Mouse (Mus musculus) MEL (cell line): ENCODE results near the gene AC109138.7. TPM values are rescaled to one million over a fixed set of nuclear protein-coding genes. Genes with fewer than 3 reads are reported as not detected.

Experiments
- DNase-seq: peaks from one replicate; pipeline ENCODE4 v3.0.0; 2011; ENCODE audit warnings: low read depth, low spot score
- H3K27ac ChIP-seq: 2 replicates; pipeline ENCODE4 v1.5.1; 2012; ENCODE audit warnings: low read depth, mild to moderate bottlenecking, control low read depth, low read length, moderate library complexity; ENCODE audit not compliant: control insufficient read depth
- H3K27me3 ChIP-seq, 2 experiments: fragments of 150-350 bp in 1 of 2; sonication (generic) in 1 of 2; 2 replicates each; pipeline ENCODE4 v1.6.1; 2012; ENCODE audit warnings: low read length in 2 of 2, mild to moderate bottlenecking in 2 of 2, improper control_type of control experiment in 1 of 2, moderate library complexity in 1 of 2; ENCODE audit not compliant: insufficient read depth in 2 of 2, control insufficient read depth in 1 of 2
- H3K36me3 ChIP-seq, 2 experiments: 2 replicates each; pipeline ENCODE4 v1.6.1; 2012 to 2014; ENCODE audit warnings: low read length in 2 of 2, improper control_type of control experiment in 1 of 2, inconsistent platforms in 1 of 2, mild to moderate bottlenecking in 1 of 2; ENCODE audit not compliant: insufficient read depth in 2 of 2, control insufficient read depth in 1 of 2
- H3K4me1 ChIP-seq, 2 experiments: fragments of 150-350 bp in 1 of 2; sonication (generic) in 1 of 2; 2 replicates each; pipeline ENCODE4 v1.6.1; 2012; ENCODE audit warnings: low read length in 2 of 2, improper control_type of control experiment in 1 of 2, mild to moderate bottlenecking in 1 of 2; ENCODE audit not compliant: insufficient read depth in 2 of 2, control insufficient read depth in 1 of 2
- H3K4me3 ChIP-seq, 2 experiments: fragments of 150-350 bp in 1 of 2; sonication (generic) in 1 of 2; 2 replicates each; pipeline ENCODE4 v1.5.1; 2012; ENCODE audit warnings: low read depth in 2 of 2, low read length in 2 of 2, mild to moderate bottlenecking in 2 of 2, moderate library complexity in 2 of 2, control low read depth in 1 of 2, improper control_type of control experiment in 1 of 2; ENCODE audit not compliant: control insufficient read depth in 1 of 2, insufficient read depth in 1 of 2
- H3K79me2 ChIP-seq: 2 replicates; pipeline ENCODE4 v1.6.1; 2012; ENCODE audit warnings: mild to moderate bottlenecking, low read length, moderate library complexity; ENCODE audit not compliant: control insufficient read depth, poor library complexity, insufficient read depth
- H3K9ac ChIP-seq: 2 replicates; pipeline ENCODE4 v1.6.1; 2012; ENCODE audit warnings: low read depth, mild to moderate bottlenecking, control low read depth, low read length, moderate library complexity; ENCODE audit not compliant: control insufficient read depth, poor library complexity, severe bottlenecking
- H3K9me3 ChIP-seq: fragments of 150-350 bp; sonication (generic); replicated peaks from 2 replicates; pipeline ENCODE4 v1.6.1; 2012; ENCODE audit warnings: mild to moderate bottlenecking, low read length, improper control_type of control experiment, moderate library complexity; ENCODE audit not compliant: insufficient read depth
- CHD2 ChIP-seq: IDR thresholded peaks from 2 replicates; pipeline ENCODE4 v1.6.1; 2011; ENCODE audit warnings: low read length, improper control_type of control experiment
- ELF1 ChIP-seq: IDR thresholded peaks from 2 replicates; pipeline ENCODE4 v1.6.1; 2014; ENCODE audit warnings: low read depth, mild to moderate bottlenecking, inconsistent platforms, low read length, improper control_type of control experiment, moderate library complexity
- EP300 ChIP-seq, 2 experiments: IDR thresholded peaks; 2 replicates each; pipeline ENCODE4 v1.6.1; 2011; ENCODE audit warnings: improper control_type of control experiment in 2 of 2, low read length in 2 of 2, low read depth in 1 of 2, mild to moderate bottlenecking in 1 of 2
- GABPA ChIP-seq: IDR thresholded peaks from 2 replicates; pipeline ENCODE4 v1.6.1; 2012; ENCODE audit warnings: low read depth, mild to moderate bottlenecking, inconsistent platforms, low read length, improper control_type of control experiment, moderate library complexity
- GATA1 ChIP-seq: IDR thresholded peaks from 2 replicates; pipeline ENCODE4 v1.6.1; 2011; ENCODE audit warnings: low read depth, low read length, improper control_type of control experiment
- JUND ChIP-seq: IDR thresholded peaks from 2 replicates; pipeline ENCODE4 v1.6.1; 2011; ENCODE audit warnings: low read depth, mild to moderate bottlenecking, improper control_type of control experiment, low read length
- MAZ ChIP-seq: IDR thresholded peaks from 2 replicates; pipeline ENCODE4 v1.6.1; 2012; ENCODE audit warnings: low read depth, mild to moderate bottlenecking, inconsistent platforms, low read length, improper control_type of control experiment
- MXI1 ChIP-seq: IDR thresholded peaks from 2 replicates; pipeline ENCODE4 v1.6.1; 2011; ENCODE audit warnings: mild to moderate bottlenecking, low read depth, low read length, improper control_type of control experiment
- MYB ChIP-seq: IDR thresholded peaks from 2 replicates; pipeline ENCODE4 v1.6.1; 2011; ENCODE audit warnings: mild to moderate bottlenecking, low read depth, low read length, improper control_type of control experiment
- NELFE ChIP-seq: IDR thresholded peaks from 2 replicates; pipeline ENCODE4 v1.6.1; 2011; ENCODE audit warnings: low read depth, low read length, improper control_type of control experiment
- NRF1 ChIP-seq: IDR thresholded peaks from 2 replicates; pipeline ENCODE4 v1.6.1; 2014; ENCODE audit warnings: low read depth, mild to moderate bottlenecking, inconsistent platforms, low read length, improper control_type of control experiment, moderate library complexity; ENCODE audit not compliant: poor library complexity, insufficient read depth, severe bottlenecking
- POLR2AphosphoS5 ChIP-seq: IDR thresholded peaks from 2 replicates; pipeline ENCODE4 v1.6.1; 2012; ENCODE audit warnings: low read depth, borderline replicate concordance, mild to moderate bottlenecking, inconsistent platforms, low read length, moderate library complexity, mixed read lengths
- RCOR1 ChIP-seq: IDR thresholded peaks from 2 replicates; pipeline ENCODE4 v1.6.1; 2012; ENCODE audit warnings: low read depth, mild to moderate bottlenecking, inconsistent platforms, low read length, improper control_type of control experiment
- TAL1 ChIP-seq: IDR thresholded peaks from 2 replicates; pipeline ENCODE4 v1.6.1; 2012; ENCODE audit warnings: mild to moderate bottlenecking, inconsistent platforms, low read length, moderate library complexity, mixed read lengths
- TCF12 ChIP-seq: IDR thresholded peaks from 2 replicates; pipeline ENCODE4 v1.6.1; 2014; ENCODE audit warnings: low read depth, mild to moderate bottlenecking, inconsistent platforms, low read length, improper control_type of control experiment, moderate library complexity
- USF1 ChIP-seq: IDR thresholded peaks from 2 replicates; pipeline ENCODE4 v1.6.1; 2014; ENCODE audit warnings: low read depth, mild to moderate bottlenecking, inconsistent platforms, low read length, improper control_type of control experiment, moderate library complexity
- USF2 ChIP-seq, 2 experiments: IDR thresholded peaks; 2 replicates each; pipeline ENCODE4 v1.6.1; 2011 to 2012; ENCODE audit warnings: improper control_type of control experiment in 2 of 2, low read length in 2 of 2, borderline replicate concordance in 1 of 2, inconsistent platforms in 1 of 2, low read depth in 1 of 2, mild to moderate bottlenecking in 1 of 2; ENCODE audit not compliant: insufficient read depth in 1 of 2
- ZMIZ1 ChIP-seq: IDR thresholded peaks from 2 replicates; pipeline ENCODE4 v1.6.1; 2012; ENCODE audit warnings: low read depth, mild to moderate bottlenecking, inconsistent platforms, low read length, improper control_type of control experiment, moderate library complexity
- polyA plus RNA-seq, 2 experiments: library from polyadenylated mRNA; stranded (reverse) in 1 of 2; unstranded in 1 of 2; fragments of >175 nt in 1 of 2; fragments of >200 nt in 1 of 2; gene quantifications; 2 replicates each; pipeline versions ENCODE4 v1.2.1 to v1.2.4; 2012; ENCODE audit warnings: low replicate concordance in 2 of 2, low read depth in 1 of 2; ENCODE audit not compliant: insufficient read length in 2 of 2, insufficient read depth in 1 of 2, missing spikeins in 1 of 2
- total RNA-seq: library from RNA; depleted of rRNA; stranded (reverse); fragments of 300-350 nt; gene quantifications from 2 replicates; pipeline ENCODE4 v1.2.3, GENCODE M21; 2012

Gene AC109138.7
- total and polyA plus RNA-seq, 3 experiments: not detected

DNA sequence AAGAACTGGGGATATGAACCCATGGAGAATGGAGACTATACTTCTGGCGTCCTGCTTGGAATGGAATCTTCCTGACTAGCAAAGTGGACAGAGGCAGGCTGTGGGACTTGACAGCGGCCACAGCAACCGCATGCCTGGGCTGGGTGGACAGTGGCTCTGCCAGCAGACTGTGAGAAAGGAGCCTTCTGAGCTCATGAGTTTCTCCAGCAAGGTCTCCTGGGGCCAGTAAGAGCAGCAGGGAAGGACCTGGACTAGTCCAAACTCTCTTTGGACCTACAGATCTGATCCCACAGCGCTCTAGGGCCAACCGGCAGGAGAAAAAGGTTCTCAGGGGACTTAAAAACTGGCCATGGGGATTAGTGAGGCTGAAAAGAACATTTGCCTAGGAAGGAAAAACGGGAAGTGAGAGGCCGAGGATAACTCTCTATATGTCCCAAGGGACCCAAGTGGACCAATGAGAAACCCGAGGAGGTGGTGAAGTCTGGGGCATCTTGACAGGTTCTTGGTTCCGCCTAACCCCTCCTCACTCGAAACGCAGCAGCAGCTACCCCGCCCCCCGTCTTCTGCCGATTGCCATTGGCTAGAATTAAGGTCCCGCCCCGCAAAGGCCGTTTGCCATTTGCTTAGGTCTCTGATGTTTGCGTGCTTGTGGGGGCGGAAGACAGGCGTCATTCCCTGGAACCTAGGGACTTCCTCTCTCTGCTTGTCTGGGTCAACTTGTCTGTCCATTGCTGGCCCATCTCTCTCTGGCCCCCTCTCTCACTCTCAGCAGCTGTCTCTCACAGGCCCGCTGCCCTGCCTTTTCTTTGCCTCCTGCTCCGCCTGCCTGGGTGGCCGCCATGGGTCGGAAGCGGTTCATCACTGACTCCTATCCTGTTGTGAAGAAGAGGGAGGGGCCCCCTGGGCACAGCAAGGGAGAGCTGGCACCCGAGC lies 17.4 kb downstream of the AC109138.7 start, which contains the start of gene Pold4 (continued):
- TF ChIP-seq EP300 (IDR thresholded peaks at IDR 0.05; ENCODE audit: low read depth in 1 of 2, low read length in 2 of 2): peak in 1 of 2 experiments; percentile 58; a peak in 1 of 4 replicates
- peak; percentile 86 for TF ChIP-seq ELF1
- TF ChIP-seq TCF12: peak; percentile 22; the same call in 1 of the 2 replicates
- TF ChIP-seq NRF1: peak; percentile 19; the same call in 1 of the 2 replicates

DNA sequence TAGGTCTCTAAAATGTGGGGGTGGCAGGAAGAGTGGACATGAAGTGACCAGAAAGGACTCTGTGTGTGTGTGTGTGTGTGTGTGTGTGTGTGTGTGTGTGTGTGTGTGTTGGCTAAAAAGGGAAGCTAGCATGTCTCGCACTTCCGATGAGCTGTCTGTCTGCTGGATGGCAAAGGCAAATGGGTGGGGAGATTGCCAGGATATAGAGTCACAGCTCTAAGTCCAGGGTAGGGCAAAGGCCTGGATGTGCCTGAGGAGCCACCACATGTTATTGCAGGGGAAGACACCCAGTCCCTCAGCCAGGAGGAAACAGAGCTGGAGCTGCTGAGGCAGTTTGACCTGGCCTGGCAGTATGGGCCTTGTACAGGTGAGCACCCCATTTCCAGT lies 18.0 kb downstream of the AC109138.7 start:
- H3K79me2 ChIP-seq: peaks cover 2% of the 10 kb centered on the region; the same call in 1 of the 2 replicates
- no peaks in the 10 kb centered on the region for H3K27me3 ChIP-seq
- H3K9me3 ChIP-seq: no peaks in the 10 kb centered on the region
- no peak for TF ChIP-seq RCOR1
- no peak for TF ChIP-seq JUND
- TF ChIP-seq MXI1: no peak
- no peak for TF ChIP-seq CHD2
- TF ChIP-seq TAL1: no peak
- TF ChIP-seq MAZ: no peak
- TF ChIP-seq POLR2AphosphoS5: no peak
- no peak for TF ChIP-seq GATA1
- no peak for TF ChIP-seq USF1
- TF ChIP-seq USF2 (IDR thresholded peaks at IDR 0.05; ENCODE audit: borderline replicate concordance in 1 of 2, insufficient read depth in 1 of 2, low read depth in 1 of 2, low read length in 2 of 2): no peak
- no peak for TF ChIP-seq MYB
- no peak for TF ChIP-seq NELFE
- no peak for TF ChIP-seq GABPA
- TF ChIP-seq ELF1: no peak
- no peak for TF ChIP-seq ZMIZ1
- peaks cover 2 to 29% of the 10 kb centered on the region in 2 experiments; a peak in 3 of 4 replicates for H3K4me1 ChIP-seq
- H3K27ac ChIP-seq: peak overlapping the region; percentile 52
- peak; percentile 80 for DNase-seq
- peak overlapping the region; percentile 71 for H3K9ac ChIP-seq
- H3K36me3 ChIP-seq: peaks cover 0 to 11% of the 10 kb centered on the region in 2 experiments; a peak in 2 of 4 replicates
- peak overlapping the region; percentile 71 to 93 for H3K4me3 ChIP-seq
